Comparison of ENCODE assay signal across 9 mouse cellular contexts in the genomic region with DNA sequence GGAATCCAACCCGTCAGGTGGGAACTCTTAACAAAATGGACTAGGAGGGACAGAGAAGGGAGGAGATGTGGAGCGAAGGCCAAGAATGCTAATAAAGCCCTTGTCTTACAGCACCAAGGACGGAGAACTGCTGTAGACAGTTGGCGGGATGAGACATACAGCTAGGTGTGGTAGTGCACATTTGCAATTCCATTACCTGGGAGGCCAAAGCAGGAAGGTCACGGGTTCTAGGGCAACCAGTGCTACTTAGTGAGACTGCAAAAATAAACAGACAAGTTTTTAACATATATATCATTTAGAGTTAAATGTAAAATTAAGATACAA. TPM values are rescaled to one million over a fixed set of nuclear protein-coding genes. Genes with fewer than 3 reads are reported as not detected.
DNase-seq lines count a peak whose midpoint lies in the region; ATAC-seq and TF ChIP-seq lines count a peak whose summit lies in the region.
"Had no signal": no experiment of that assay in that cellular context is flagged by ENCODE, and none has a peak within 500 bp of the region (broad histone marks: within the 10 kb centered on the region; RNA-seq: fewer than 3 reads in every experiment).

No protein-coding gene starts in this region.

- H3K9ac ChIP-seq in lung, embryonic 15.5 days: 0 out of 2 replicates have a peak overlapping the region, but pooled peaks have one; percentile 11
- H3K9ac ChIP-seq in forebrain, embryonic 15.5 days (replicated peaks): peak overlapping the region; percentile 0; the same call in 1 of the 2 replicates
- no peak overlapping the region for H3K9ac ChIP-seq in limb, embryonic 15.5 days

- no peaks in the 10 kb centered on the region for H3K27me3 ChIP-seq in lung, embryonic 15.5 days
- no peaks in the 10 kb centered on the region for H3K27me3 ChIP-seq in forebrain, embryonic 15.5 days
- H3K27me3 ChIP-seq in limb, embryonic 15.5 days: no peaks in the 10 kb centered on the region
- H3K27me3 ChIP-seq in small intestine, adult 2 months (ENCODE audit: control insufficient read depth, insufficient read depth, low read length): no peaks in the 10 kb centered on the region
- H3K27me3 ChIP-seq: Patski had no signal

- peaks cover 8% of the 10 kb centered on the region for H3K4me1 ChIP-seq in lung, embryonic 15.5 days
- H3K4me1 ChIP-seq in forebrain, embryonic 15.5 days: peaks cover 10% of the 10 kb centered on the region
- H3K4me1 ChIP-seq in limb, embryonic 15.5 days: peaks cover 7% of the 10 kb centered on the region; the same call in 1 of the 2 replicates
- peaks cover 7% of the 10 kb centered on the region; the same call in 1 of the 2 replicates for H3K4me1 ChIP-seq in small intestine, adult 2 months (ENCODE audit: control insufficient read depth, insufficient read depth, insufficient read length, low read length)

- no peak for DNase-seq in lung, postnatal 4 days
- no peak for DNase-seq in cerebellum, adult 9-11 months
- no peak for DNase-seq in frontal cortex, adult 2 months (ENCODE audit: extremely low spot score in 1 of 2, low spot score in 1 of 2)
- no peak for DNase-seq in left cerebral cortex, adult 8-10 months (ENCODE audit: low spot score in 2 of 2)

- no peak for TF ChIP-seq POLR2A in small intestine, adult 2 months (IDR thresholded peaks at IDR 0.05; ENCODE audit: low read depth, low read length)

- TF ChIP-seq CTCF in small intestine, adult 2 months (IDR thresholded peaks at IDR 0.05; ENCODE audit: extremely low read depth, insufficient read length, insufficient replicate concordance, low read depth, low read length): no peak

- no peaks in the 10 kb centered on the region for H3K36me3 ChIP-seq in lung, embryonic 15.5 days
- no peaks in the 10 kb centered on the region for H3K36me3 ChIP-seq in forebrain, embryonic 15.5 days
- H3K36me3 ChIP-seq in limb, embryonic 15.5 days: no peaks in the 10 kb centered on the region
- H3K36me3 ChIP-seq in small intestine, adult 2 months (ENCODE audit: control insufficient read depth, insufficient read depth, low read length): no peaks in the 10 kb centered on the region

- 37% methylated on average over 5 of the region's 5 CpGs for WGBS in lung, embryonic 15.5 days
- WGBS in forebrain, embryonic 15.5 days: 48% methylated on average over 5 of the region's 5 CpGs
- WGBS in limb, embryonic 15.5 days: 40% methylated on average over 5 of the region's 5 CpGs
- WGBS in small intestine, adult 2 months: 29% methylated on average over 5 of the region's 5 CpGs

- ATAC-seq in lung, embryonic 15.5 days (ENCODE audit: borderline replicate concordance, extremely low read depth, low FRiP score, low TSS enrichment): no peak
- 0 out of 2 replicates have a peak, but pooled peaks have one; percentile 4 for ATAC-seq in forebrain, embryonic 15.5 days (replicated peaks)
- ATAC-seq in limb, embryonic 15.5 days (ENCODE audit: insufficient number of reproducible peaks, low FRiP score, low TSS enrichment, low read depth): no peak

- 0 out of 2 replicates have a peak overlapping the region, but pooled peaks have one; percentile 32 for H3K27ac ChIP-seq in lung, embryonic 15.5 days
- H3K27ac ChIP-seq in forebrain, embryonic 15.5 days (replicated peaks): no peak overlapping the region
- peak overlapping the region; percentile 51; the same call in 1 of the 2 replicates for H3K27ac ChIP-seq in limb, embryonic 15.5 days
- peak overlapping the region; percentile 90 for H3K27ac ChIP-seq in small intestine, adult 2 months (ENCODE audit: insufficient read depth, low read depth, low read length)

- H3K4me2 ChIP-seq in lung, embryonic 15.5 days: peak overlapping the region; percentile 51
- peak overlapping the region; percentile 32; the same call in 1 of the 2 replicates for H3K4me2 ChIP-seq in forebrain, embryonic 15.5 days (replicated peaks)
- H3K4me2 ChIP-seq in limb, embryonic 15.5 days: peak overlapping the region; percentile 41; the same call in 1 of the 2 replicates

- H3K9me3 ChIP-seq in lung, embryonic 15.5 days: no peaks in the 10 kb centered on the region
- H3K9me3 ChIP-seq in forebrain, embryonic 15.5 days: no peaks in the 10 kb centered on the region
- H3K9me3 ChIP-seq in limb, embryonic 15.5 days: no peaks in the 10 kb centered on the region

- H3K4me3 ChIP-seq in lung, embryonic 15.5 days: no peak overlapping the region
- H3K4me3 ChIP-seq in forebrain, embryonic 15.5 days: no peak overlapping the region
- H3K4me3 ChIP-seq in limb, embryonic 15.5 days: peak overlapping the region; percentile 15; the same call in 1 of the 2 replicates
- peak overlapping the region; percentile 23 for H3K4me3 ChIP-seq in small intestine, adult 2 months (ENCODE audit: low read depth, low read length)

RNA-seq across cellular contexts. Expression of a gene that starts 7.3 kb away (rescaled TPM):
- 43.0 and 50.8 TPM in 2 replicates for polyA plus RNA-seq in lung, embryonic 15.5 days (2015; fragmentation: Nextera tagmentation; extraction: Ambion mirVana)
- polyA plus RNA-seq in forebrain, embryonic 15.5 days (2015; fragmentation: Nextera tagmentation; extraction: Ambion mirVana): 55.5 and 60.7 TPM in 2 replicates
- polyA plus RNA-seq in limb, embryonic 15.5 days (2015; fragmentation: Nextera tagmentation; extraction: Ambion mirVana): 45.1 and 46.7 TPM in 2 replicates
- polyA plus RNA-seq in small intestine, adult 2 months (2012; rRNA removed): 3.9 and 5.4 TPM in 2 replicates
- polyA plus RNA-seq in frontal cortex, adult 2 months (2012; rRNA removed): 18.4 and 21.3 TPM in 2 replicates
- total RNA-seq in left cerebral cortex, adult 8-10 months (2022): 10 to 100 TPM; 25.3 to 30.8 (median 27.7) TPM

RNA-seq across cellular contexts. Expression of a gene that starts 38.5 kb away (rescaled TPM):
- 69.5 and 77.2 TPM in 2 replicates for polyA plus RNA-seq in lung, embryonic 15.5 days (2015; fragmentation: Nextera tagmentation; extraction: Ambion mirVana)
- polyA plus RNA-seq in forebrain, embryonic 15.5 days (2015; fragmentation: Nextera tagmentation; extraction: Ambion mirVana): 52.2 and 53.4 TPM in 2 replicates
- polyA plus RNA-seq in limb, embryonic 15.5 days (2015; fragmentation: Nextera tagmentation; extraction: Ambion mirVana): 77.3 and 79.8 TPM in 2 replicates
- polyA plus RNA-seq in small intestine, adult 2 months (2012; rRNA removed): 15.3 and 25.4 TPM in 2 replicates
- polyA plus RNA-seq in frontal cortex, adult 2 months (2012; rRNA removed): 54.5 and 62.1 TPM in 2 replicates
- 100 to 1,000 TPM; 107 to 112 (median 109) TPM for total RNA-seq in left cerebral cortex, adult 8-10 months (2022)

Comparison
In these comparisons a context has a peak if more than half of its experiments do, and no peak if none do; other contexts are left out.
1. H3K4me3 ChIP-seq: peak in limb, embryonic 15.5 days (single experiment) and small intestine, adult 2 months (single experiment); none in lung, embryonic 15.5 days (single experiment) and forebrain, embryonic 15.5 days (single experiment).
2. Peak in every context shown above with its lines, with median percentiles within 50 percentile points of each other: H3K4me2 ChIP-seq.